Mouse (Mus musculus) left cerebral cortex, postnatal 10 days (tissue): ENCODE data around the gene Ptprb. TPM values are rescaled to one million over a fixed set of nuclear protein-coding genes. Genes with fewer than 3 reads are reported as not detected.

Source experiments
- DNase-seq, 2 experiments: peaks; one replicate each; pipeline ENCODE4 v3.0.0; 2021 to 2022; ENCODE audit warnings: low spot score in 2 of 2, mixed read lengths in 1 of 2; ENCODE audit errors: extremely low spot score in 1 of 2
- intact Hi-C: fragments of 180-260 bp; cut with DNase I; formaldehyde crosslinking; loops from one replicate; pipeline ENCODE4 v1.15.1; 2025
- total RNA-seq, 2 experiments: library from RNA; stranded (reverse); gene quantifications; 2 replicates each; pipeline ENCODE4 v1.2.3; 2021

Gene Ptprb
- total RNA-seq, 2 experiments from 2014 or later: 19.0 to 19.9 TPM

- DNase-seq: peak in 1 of 2 experiments; percentile 70
- intact Hi-C loops: no loop called here
These were observed 12.8 kb downstream of the Ptprb start for GRCm38 (mm10) chr10:116288130-116288529.

DNA sequence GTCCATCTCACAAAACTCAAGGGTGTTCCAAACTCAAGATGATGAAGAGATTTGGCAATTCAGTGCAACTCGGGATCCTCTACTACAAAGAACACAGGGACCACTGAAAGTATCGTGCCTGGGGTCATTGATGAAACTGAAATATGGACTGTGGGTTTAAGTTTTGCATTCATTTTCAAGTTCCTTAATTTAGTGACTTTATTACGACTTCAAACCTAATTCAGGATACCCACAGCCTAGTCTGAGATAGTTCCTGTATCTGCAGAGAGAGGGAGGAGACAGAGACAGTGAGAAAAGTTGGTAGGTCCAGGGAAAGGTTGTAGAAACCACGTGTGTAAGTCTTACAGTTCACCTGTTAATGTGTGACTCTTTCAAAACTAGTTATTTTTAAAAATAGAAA lies 15.2 kb downstream of the Ptprb start:
- intact Hi-C loops: no loop called here
- DNase-seq: no peak

DNA sequence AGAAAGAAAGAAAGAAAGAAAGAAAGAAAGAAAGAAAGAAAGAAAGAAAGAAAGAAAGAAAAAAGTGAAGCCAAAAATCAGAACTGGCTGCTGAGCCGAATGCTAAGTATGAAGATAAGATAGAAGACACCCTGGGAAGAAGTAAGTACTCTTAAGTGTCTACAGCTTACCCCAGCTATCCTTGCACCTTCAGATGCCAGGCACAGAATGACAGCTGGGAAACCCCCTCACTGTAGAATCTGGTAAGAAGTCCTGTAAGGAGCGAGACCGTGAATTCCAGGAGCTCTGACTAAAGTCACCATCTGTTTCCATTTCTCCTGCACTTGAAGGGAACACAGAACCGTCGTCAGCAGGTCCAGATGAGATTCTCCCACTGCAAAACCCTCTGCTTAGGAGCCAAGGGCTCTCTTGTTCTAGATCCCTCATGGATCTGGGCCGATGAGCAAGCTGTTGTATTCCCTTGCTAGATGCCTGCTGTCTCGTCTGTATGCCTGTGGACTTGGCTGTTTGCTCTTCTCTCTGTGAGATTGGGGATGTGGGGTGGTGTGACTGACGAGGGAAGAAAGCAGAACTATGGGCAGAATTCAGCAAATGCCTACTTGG lies 15.9 kb downstream of the Ptprb start:
- DNase-seq: peak in 1 of 2 experiments; percentile 40
- intact Hi-C loops: no loop called here

DNA sequence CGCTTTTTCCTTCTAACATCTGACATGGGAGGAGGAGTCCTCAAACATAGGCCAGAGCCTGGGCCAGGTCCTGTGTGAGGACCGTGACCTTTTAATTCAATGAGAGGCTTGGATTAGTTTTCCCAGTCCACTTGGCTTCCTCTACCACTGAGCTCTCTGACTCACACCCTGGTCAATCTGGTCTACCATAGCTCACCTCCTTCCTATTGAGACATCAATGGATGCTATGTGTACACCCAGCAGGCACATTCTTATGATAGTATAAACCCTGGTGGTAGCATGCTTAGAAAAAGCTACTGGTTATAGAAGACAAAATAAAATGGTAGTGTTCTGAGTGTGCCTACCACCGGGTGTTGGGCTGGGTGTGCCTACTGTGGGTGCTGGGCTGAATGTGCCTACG lies 21.1 kb downstream of the Ptprb start:
- intact Hi-C loops: no loop called here
- no peak for DNase-seq

DNA sequence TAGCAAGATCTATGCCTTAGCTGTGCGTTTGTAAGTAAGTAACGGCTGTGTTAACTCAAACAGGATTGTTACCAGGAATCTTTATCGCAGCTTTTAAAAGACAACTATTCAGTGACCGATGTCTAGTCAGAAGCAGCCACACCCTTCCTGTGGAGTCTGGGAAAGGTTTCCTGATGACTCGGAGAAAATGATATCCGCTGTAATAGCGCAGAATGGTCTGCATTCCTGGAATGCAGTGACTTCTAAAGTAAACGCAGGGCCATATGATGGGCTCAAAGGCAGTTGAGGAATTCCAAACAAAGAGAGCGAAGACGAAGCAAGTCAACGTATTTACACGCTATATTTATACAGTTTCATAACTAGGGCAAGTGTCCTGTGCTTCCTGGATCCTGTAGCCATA lies 22.5 kb downstream of the Ptprb start:
- intact Hi-C loops: no loop called here

DNA sequence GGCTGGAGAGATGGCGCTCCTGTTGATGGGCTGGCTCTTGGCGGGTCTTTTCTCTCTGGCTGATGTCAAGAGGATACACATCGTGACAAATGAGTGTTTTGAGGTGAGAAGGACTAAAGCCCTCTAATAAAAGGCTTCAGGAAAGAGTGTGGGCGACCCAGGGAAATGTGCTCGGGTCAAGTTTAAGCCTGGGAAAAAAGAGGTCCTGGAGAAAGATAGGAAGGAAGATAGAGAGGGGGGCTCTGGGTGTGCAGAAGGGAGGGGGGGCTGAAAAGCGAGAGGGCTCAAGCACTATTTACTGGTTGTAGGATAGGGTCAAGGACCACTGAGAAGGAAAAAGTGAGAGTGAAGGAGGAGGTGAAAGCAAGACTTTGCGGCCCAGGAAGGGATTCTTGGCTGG lies 25.5 kb downstream of the Ptprb start:
- DNase-seq: no peak
- intact Hi-C loops: no loop called here

More for the DNA sequence above, 22.5 kb downstream of the Ptprb start:
- peak in 1 of 2 experiments; percentile 23 for DNase-seq

- intact Hi-C loops: no loop called here
- peak in 1 of 2 experiments; percentile 77 for DNase-seq
These were observed 25.9 kb downstream of the Ptprb start for GRCm38 (mm10) chr10:116301258-116301657.

- no peak for DNase-seq
- intact Hi-C loops: no loop called here
These were observed 29.0 kb downstream of the Ptprb start for GRCm38 (mm10) chr10:116304355-116304754.

DNA sequence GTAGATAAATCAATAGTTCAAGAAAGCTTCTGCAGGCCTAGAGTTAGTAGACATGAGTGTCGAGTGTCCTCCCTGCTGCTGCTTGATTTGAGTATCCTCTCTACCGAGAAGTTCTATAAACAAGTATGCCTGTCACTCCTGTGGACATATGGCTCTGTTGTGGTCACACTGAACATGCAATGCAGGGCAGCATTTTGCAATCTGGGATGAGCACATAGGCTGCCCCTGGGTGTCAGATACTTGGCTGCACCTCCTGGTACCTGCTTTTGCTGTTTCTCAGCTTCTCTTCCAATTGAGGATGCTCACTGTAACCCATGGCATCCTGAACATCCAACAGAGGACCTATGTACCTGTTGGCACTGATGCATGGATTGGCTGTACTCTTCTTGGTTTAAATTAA lies 34.1 kb downstream of the Ptprb start:
- intact Hi-C loops: no loop called here
- DNase-seq: no peak

- intact Hi-C loops: no loop called here
- DNase-seq: no peak
These were observed 35.3 kb downstream of the Ptprb start for GRCm38 (mm10) chr10:116310516-116311210.

DNA sequence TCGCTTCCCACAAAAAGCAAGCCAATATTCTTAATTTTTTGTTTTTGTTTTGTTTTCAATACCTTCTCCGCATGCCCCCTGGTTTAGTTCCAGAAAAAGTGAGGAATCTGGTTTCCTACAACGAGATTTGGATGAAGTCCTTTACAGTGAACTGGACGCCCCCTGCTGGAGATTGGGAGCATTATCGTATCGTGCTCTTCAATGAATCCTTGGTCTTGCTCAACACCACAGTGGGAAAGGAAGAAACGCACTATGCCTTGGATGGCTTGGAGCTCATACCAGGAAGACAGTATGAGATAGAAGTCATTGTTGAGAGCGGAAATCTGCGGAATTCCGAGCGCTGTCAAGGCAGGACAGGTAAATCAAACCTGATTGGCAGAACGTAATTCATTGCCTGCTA lies 43.9 kb downstream of the Ptprb start:
- peak; percentile 77 to 81 for DNase-seq
- intact Hi-C loops: loop anchor here (2.0 kb wide), 1 partner anchor 110 kb away; no protein-coding TSS in a partner anchor

GRCm38 (mm10) chr10:116329086-116329485 lies 53.8 kb downstream of the Ptprb start:
- DNase-seq: no peak
- intact Hi-C loops: loop anchor here (5.0 kb wide), 1 partner anchor 508 kb away; no protein-coding TSS in a partner anchor

- peak; percentile 80 to 84 for DNase-seq
- intact Hi-C loops: loop anchor here (5.0 to 10.0 kb wide), 3 partner anchors 142 to 714 kb away; partner anchors contain the start of genes Cnot2, Kcnmb4 and Lrrc10
These were observed 55.1 kb downstream of the Ptprb start for GRCm38 (mm10) chr10:116330458-116330857.

- intact Hi-C loops: loop anchor here (5.0 to 10.0 kb wide), 3 partner anchors 141 to 714 kb away; partner anchors contain the start of genes Cnot2, Kcnmb4 and Lrrc10
- no peak for DNase-seq
These were observed 55.7 kb downstream of the Ptprb start for GRCm38 (mm10) chr10:116330961-116331510.

DNA sequence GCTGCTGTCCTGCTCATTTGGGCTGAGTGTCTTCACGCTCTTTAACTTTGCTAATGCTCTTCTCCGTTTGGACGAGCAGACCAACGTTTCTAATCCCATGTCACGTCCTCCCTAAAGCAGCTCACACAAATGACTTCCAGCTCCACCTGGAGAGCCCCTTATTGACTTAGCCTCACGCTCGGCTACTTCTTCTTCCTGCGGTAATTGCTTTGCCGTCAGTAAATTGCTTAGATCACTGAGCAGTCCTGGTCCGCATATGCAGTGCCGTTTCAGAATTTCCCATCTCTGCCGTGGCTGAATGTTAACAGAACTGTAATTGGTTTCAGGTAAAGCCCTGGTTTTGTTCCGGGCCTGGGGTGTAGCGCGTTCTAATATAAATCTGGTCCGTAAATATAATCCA lies 58.3 kb downstream of the Ptprb start:
- no peak for DNase-seq
- intact Hi-C loops: loop anchor here (5.0 to 10.0 kb wide), 3 partner anchors 139 to 711 kb away; partner anchors contain the start of genes Cnot2, Kcnmb4 and Lrrc10

- no peak for DNase-seq
- intact Hi-C loops: loop anchor here (5.0 to 10.0 kb wide), 3 partner anchors 138 to 711 kb away; partner anchors contain the start of genes Cnot2, Kcnmb4 and Lrrc10
These were observed 58.8 kb downstream of the Ptprb start for GRCm38 (mm10) chr10:116334120-116334519.

GRCm38 (mm10) chr10:116335328-116335727 lies 60.0 kb downstream of the Ptprb start:
- intact Hi-C loops: loop anchor here (10.0 kb wide), 2 partner anchors 249 to 709 kb away; partner anchors contain the start of genes Cnot2 and Lrrc10
- no peak for DNase-seq

- no peak for DNase-seq
- intact Hi-C loops: no loop called here
These were observed 65.9 kb downstream of the Ptprb start for GRCm38 (mm10) chr10:116341194-116341593.

DNA sequence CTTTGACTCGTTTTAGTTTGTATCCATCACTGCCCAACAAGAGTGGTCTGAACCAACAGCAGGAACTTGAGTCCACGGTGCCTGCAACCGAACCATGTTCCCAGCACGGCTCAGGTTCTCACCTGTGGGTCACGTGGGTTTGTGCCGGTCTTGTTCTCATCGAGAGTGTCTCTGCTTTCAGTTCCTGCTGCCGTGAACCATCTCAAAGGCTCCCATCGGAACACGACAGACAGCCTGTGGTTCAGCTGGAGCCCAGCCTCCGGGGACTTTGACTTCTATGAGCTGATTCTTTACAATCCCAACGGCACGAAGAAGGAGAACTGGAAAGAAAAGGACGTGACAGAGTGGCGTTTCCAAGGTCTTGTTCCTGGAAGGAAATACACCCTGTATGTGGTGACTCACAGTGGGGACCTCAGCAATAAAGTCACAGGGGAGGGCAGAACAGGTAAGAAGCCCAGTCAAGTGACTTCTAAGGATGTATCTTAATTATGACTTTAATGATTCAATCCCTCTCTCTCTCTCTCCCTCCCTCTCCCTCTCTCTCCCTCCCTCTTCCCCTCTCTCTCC lies 71.4 kb downstream of the Ptprb start:
- no peak for DNase-seq
- intact Hi-C loops: no loop called here
